Mouse (Mus musculus) neural tube, embryonic 15.5 days (tissue): ENCODE data around the gene Kif6. TPM values are rescaled to one million over a fixed set of nuclear protein-coding genes. Genes with fewer than 3 reads are reported as not detected.

Experiments
- ATAC-seq: fragments of 200-750 bp; cut with Nextera tagmentation; 2 replicates; pipeline ENCODE4 v1.8.0; 2017; ENCODE audit warnings: mild to moderate bottlenecking, moderate TSS enrichment, moderate library complexity; ENCODE audit not compliant: low FRiP score
- H3K27ac ChIP-seq: fragments of 300-500 bp; sonication (generic); replicated peaks from 2 replicates; pipeline ENCODE4 v1.5.1; 2015; ENCODE audit warnings: mild to moderate bottlenecking, inconsistent platforms
- H3K27me3 ChIP-seq: fragments of 300-500 bp; sonication (generic); replicated peaks from 2 replicates; pipeline ENCODE4 v1.6.1; 2015; ENCODE audit warnings: inconsistent platforms
- H3K36me3 ChIP-seq: fragments of 300-500 bp; sonication (generic); 2 replicates; pipeline ENCODE4 v1.6.1; 2015; ENCODE audit warnings: inconsistent platforms
- H3K4me1 ChIP-seq: fragments of 300-500 bp; sonication (generic); 2 replicates; pipeline ENCODE4 v1.6.1; 2015; ENCODE audit warnings: inconsistent platforms
- H3K4me2 ChIP-seq: fragments of 300-500 bp; sonication (generic); 2 replicates; pipeline ENCODE4 v1.6.1; 2015; ENCODE audit warnings: inconsistent platforms, mild to moderate bottlenecking, moderate library complexity
- H3K4me3 ChIP-seq: fragments of 300-500 bp; sonication (generic); replicated peaks from 2 replicates; pipeline ENCODE4 v1.5.1; 2015; ENCODE audit warnings: mild to moderate bottlenecking, inconsistent platforms
- H3K9ac ChIP-seq: fragments of 300-500 bp; sonication (generic); replicated peaks from 2 replicates; pipeline ENCODE4 v1.6.1; 2015; ENCODE audit warnings: mild to moderate bottlenecking, inconsistent platforms
- H3K9me3 ChIP-seq: fragments of 300-500 bp; sonication (generic); replicated peaks from 2 replicates; pipeline ENCODE4 v1.6.1; 2016; ENCODE audit warnings: inconsistent platforms
- WGBS: fragments of 180-500 bp; shearing (Covaris S2); methylation state at CpG from one replicate; pipeline ENCODE4 v1.1.7; 2015; ENCODE audit warnings: mixed read lengths; 5-methylcytosine and 5-hydroxymethylcytosine counted together
- polyA plus RNA-seq: library from polyadenylated mRNA; unstranded; fragments of >200 nt; fragmentation: Nextera tagmentation; extraction: Ambion mirVana; gene quantifications from 2 replicates; pipeline ENCODE4 v1.2.1, GENCODE M21; 2015

The Kif6 gene
- polyA plus RNA-seq, 1 experiment from 2014 or later = 2.1 TPM

DNA sequence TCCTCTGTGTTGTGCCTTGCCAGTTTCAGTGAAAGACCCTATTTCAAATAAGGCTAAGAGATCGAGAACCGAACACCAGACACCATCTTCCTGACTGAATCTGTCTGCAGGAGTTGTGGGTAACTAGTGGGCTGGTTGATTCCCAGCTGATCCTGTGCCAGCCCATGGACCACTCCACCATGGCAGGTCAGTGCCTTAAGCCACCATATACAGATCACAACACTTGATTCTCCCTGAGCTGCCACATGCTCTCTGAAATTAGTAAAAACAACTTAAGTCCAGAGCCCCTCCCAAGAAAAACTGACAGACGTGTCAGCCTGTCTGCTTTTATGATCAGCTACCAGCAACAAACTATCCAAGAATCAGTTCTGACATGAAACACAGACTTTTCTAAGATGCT is 180.3 kb downstream of the Kif6 start:
- no peak overlapping the region for H3K9ac ChIP-seq
- no peaks in the 10 kb centered on the region for H3K4me1 ChIP-seq
- H3K9me3 ChIP-seq = no peaks in the 10 kb centered on the region
- no peaks in the 10 kb centered on the region for H3K27me3 ChIP-seq
- no peak overlapping the region for H3K4me3 ChIP-seq
- 94% methylated on average over 3 of the region's 3 CpGs for WGBS
- no peak for ATAC-seq
- H3K4me2 ChIP-seq = no peak overlapping the region
- no peak overlapping the region for H3K27ac ChIP-seq
- H3K36me3 ChIP-seq = no peaks in the 10 kb centered on the region

DNA sequence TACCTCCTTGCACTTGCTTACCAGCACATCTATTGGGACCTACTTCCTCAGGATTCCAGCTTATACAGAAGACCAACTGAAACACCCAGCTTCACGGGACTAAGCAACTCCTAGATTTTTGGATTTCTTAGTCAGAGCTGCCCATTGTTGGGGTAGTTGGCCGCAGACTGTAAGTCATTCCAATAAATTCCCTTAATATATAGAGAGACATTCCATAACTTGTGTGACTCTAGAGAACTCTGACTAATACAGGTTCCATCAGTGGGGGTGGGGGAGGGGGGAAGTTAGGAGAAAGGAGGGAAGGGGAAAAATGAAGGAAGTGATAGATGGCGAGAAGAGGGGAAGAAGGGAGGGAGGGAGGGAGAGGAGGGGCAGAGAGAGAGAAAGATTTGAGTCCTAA is 181.2 kb downstream of the Kif6 start:
- ATAC-seq = no peak
- no peaks in the 10 kb centered on the region for H3K4me1 ChIP-seq
- no peaks in the 10 kb centered on the region for H3K27me3 ChIP-seq
- H3K27ac ChIP-seq = no peak overlapping the region
- H3K36me3 ChIP-seq = no peaks in the 10 kb centered on the region
- H3K4me3 ChIP-seq = no peak overlapping the region
- 87% methylated on average over 3 of the region's 3 CpGs for WGBS
- no peak overlapping the region for H3K9ac ChIP-seq
- H3K9me3 ChIP-seq = no peaks in the 10 kb centered on the region
- no peak overlapping the region for H3K4me2 ChIP-seq

DNA sequence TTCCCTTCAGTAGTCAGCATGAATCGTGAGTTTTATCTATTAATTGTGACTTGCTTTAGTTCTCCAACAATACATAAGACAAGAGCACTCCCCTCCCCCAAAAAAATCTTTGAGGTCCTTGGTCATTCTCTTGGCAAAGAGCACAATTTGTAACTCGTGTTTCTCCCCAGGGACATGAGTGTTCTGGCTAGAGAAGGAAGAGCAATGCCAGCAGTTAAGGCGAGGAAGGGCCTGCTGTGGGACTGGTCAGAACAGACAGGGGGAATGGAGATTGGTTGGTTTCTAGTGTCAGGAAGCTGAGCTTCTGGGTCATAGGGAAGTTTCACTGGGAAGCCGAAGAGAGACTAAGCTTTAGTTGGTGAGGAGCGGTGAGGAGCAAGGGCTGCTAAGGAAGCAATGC is 184.2 kb downstream of the Kif6 start:
- 81% methylated on average over 5 of the region's 5 CpGs for WGBS
- Histone ChIP-seq H3K27me3 (no peaks in the 10 kb centered on the region), H3K27ac (no peak overlapping the region), H3K4me1 (no peaks in the 10 kb centered on the region), H3K4me3 (no peak overlapping the region), H3K9ac (no peak overlapping the region), H3K4me2 (no peak overlapping the region), H3K9me3 (no peaks in the 10 kb centered on the region), H3K36me3 (no peaks in the 10 kb centered on the region)
- ATAC-seq = no peak

DNA sequence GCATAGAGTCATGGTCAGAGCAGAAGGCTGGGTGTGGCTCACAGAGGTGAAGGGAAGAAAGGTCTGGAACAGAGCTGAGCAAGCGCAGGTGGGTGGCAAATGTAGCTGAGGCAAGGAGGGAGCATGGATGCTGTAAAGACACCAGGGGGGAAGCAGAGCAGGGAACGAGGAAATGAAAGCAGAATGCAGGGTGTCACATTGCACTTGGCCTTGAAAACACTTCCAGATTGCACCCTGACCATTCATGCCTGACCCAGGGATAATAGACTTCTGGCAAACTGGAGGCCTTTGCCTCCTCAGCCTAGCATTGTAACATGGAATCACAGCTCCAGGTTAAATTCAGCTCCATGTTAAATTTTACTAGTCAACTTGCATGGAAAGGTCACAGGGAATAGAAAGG is 185.2 kb downstream of the Kif6 start:
- no peak overlapping the region for H3K27ac ChIP-seq
- no peaks in the 10 kb centered on the region for H3K9me3 ChIP-seq
- no peak overlapping the region for H3K9ac ChIP-seq
- H3K27me3 ChIP-seq = no peaks in the 10 kb centered on the region
- WGBS = 55% methylated on average over 2 of the region's 2 CpGs
- no peaks in the 10 kb centered on the region for H3K4me1 ChIP-seq
- H3K36me3 ChIP-seq = no peaks in the 10 kb centered on the region
- H3K4me2 ChIP-seq = no peak overlapping the region
- H3K4me3 ChIP-seq = no peak overlapping the region
- no peak for ATAC-seq

DNA sequence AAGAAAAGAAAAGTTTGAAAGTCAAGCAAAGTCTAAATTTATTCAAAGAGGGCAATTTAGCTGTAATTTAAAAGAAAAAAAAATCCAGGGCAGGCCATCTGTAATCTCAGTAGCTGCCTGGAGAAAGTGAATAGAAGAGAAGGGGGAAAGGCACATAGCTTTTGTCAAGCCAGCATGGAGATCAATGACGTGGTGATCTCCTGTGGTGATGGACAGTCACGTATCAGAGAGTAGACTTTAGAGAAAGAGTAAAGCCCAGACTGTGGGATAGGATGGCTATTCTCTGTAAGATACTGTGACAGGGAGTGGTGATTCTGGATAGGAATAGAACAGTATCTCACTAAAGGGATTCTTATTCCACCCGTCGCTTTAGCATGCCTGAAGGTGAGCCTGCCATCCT is 192.5 kb downstream of the Kif6 start:
- H3K4me1 ChIP-seq = no peaks in the 10 kb centered on the region
- no peaks in the 10 kb centered on the region for H3K36me3 ChIP-seq
- H3K4me3 ChIP-seq = no peak overlapping the region
- H3K27ac ChIP-seq = no peak overlapping the region
- H3K4me2 ChIP-seq = no peak overlapping the region
- H3K9ac ChIP-seq = no peak overlapping the region
- H3K9me3 ChIP-seq = no peaks in the 10 kb centered on the region
- no peaks in the 10 kb centered on the region for H3K27me3 ChIP-seq
- ATAC-seq = no peak
- 75% methylated on average over 4 of the region's 4 CpGs for WGBS

DNA sequence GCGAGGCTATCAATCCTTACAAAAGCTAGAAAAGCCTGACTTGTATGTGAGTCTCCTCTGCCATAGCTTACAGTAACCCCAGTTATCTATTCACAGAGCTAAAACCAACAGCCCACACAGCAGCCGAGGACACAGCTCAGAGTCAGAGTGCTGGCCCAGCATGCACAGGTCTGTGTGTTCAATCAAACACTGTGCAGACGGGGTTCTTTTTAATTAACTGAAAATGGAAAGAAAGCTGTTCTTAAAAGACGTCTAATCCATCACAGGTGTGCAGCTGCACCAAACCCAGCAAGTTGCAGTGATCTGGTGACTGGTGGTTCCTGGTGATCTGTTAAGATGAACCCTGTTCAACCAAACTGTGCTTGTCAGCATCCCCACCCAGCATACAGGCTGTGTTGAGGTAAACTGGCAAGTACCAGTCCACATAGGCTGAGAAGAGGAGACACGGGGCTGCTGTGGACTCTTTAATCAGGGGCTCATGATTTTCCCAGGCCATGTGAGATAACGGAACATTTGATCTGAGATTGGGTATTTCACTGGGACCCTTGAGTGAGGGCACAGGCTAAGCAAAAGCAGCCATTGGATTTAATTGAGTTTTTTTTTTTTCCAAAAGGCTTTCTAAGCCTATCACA is 193.9 kb downstream of the Kif6 start:
- Histone ChIP-seq H3K27ac (no peak overlapping the region), H3K9me3 (no peaks in the 10 kb centered on the region), H3K36me3 (no peaks in the 10 kb centered on the region), H3K9ac (no peak overlapping the region), H3K27me3 (no peaks in the 10 kb centered on the region), H3K4me1 (no peaks in the 10 kb centered on the region), H3K4me3 (no peak overlapping the region), H3K4me2 (no peak overlapping the region)
- no peak for ATAC-seq
- 67% methylated on average over 6 of the region's 6 CpGs for WGBS

DNA sequence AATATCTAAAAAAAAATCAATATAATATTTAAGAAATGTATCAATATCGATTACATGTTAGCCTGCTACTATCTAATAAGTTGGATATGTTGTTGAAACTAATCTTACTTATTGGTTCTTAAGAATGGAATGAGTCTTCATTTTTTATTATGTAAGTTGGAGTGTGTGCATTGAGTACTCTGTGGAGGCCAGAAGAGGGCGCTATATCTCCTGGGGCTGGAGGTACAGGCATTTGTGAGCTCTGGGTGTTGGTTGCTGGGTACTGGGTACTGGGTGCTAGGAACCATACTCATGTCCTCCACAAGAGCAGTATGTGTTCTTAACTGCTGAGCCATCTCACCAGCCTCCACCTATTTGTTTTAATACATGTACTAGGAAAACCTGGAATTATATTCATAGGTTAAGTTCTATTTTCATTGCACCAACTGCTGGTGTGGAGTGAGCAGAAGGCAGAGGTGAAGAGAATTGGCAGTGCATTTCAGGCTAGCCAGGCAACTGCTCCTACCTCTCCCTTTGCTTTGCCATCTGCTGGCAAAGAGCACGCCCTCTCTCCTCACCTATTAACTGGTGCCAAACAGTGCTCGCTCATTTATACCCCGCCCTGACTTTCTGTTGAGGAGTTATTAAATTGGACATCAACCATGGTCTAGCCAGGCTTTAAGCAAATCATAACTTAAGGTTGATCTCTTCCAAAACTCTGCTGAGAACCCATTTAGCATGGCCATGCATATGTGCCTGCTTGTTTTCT is 199.1 kb downstream of the Kif6 start:
- WGBS = 87% methylated on average over 5 of the region's 5 CpGs
- Histone ChIP-seq H3K9me3 (no peaks in the 10 kb centered on the region), H3K4me2 (no peak overlapping the region), H3K36me3 (no peaks in the 10 kb centered on the region), H3K4me3 (no peak overlapping the region), H3K27ac (no peak overlapping the region), H3K9ac (no peak overlapping the region), H3K4me1 (peaks cover 11% of the 10 kb centered on the region; the same call in 1 of the 2 replicates), H3K27me3 (no peaks in the 10 kb centered on the region)
- ATAC-seq = no peak

DNA sequence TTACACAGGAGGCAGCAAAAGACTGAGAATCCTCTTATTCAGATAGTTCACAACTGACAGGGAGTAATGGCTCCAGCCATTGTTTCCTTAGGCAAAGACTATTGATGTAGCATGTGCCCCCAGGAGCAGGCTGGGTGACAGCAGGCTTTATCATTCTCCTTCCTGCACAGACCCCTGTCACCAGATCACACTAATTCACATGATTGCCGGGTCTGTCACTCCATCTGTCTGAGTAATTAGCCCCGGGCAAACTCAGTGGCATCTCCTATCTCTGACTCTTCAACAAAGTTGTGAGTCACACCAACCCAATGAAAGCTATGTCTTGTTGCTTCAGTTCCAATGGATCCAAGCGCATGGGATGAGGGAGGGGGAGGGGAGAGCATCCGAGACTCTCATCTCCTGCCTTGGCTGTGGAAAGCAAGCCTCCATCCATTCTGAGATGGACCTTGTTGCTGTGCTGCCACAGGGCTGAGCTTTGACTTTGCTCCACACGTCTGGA is 201.2 kb downstream of the Kif6 start:
- Histone ChIP-seq H3K9me3 (no peaks in the 10 kb centered on the region), H3K4me2 (no peak overlapping the region), H3K36me3 (no peaks in the 10 kb centered on the region), H3K27ac (no peak overlapping the region), H3K9ac (no peak overlapping the region), H3K4me1 (peaks cover 11% of the 10 kb centered on the region; the same call in 1 of the 2 replicates), H3K27me3 (no peaks in the 10 kb centered on the region), H3K4me3 (no peak overlapping the region)
- WGBS = 12% methylated on average over 5 of the region's 5 CpGs
- ATAC-seq = no peak

DNA sequence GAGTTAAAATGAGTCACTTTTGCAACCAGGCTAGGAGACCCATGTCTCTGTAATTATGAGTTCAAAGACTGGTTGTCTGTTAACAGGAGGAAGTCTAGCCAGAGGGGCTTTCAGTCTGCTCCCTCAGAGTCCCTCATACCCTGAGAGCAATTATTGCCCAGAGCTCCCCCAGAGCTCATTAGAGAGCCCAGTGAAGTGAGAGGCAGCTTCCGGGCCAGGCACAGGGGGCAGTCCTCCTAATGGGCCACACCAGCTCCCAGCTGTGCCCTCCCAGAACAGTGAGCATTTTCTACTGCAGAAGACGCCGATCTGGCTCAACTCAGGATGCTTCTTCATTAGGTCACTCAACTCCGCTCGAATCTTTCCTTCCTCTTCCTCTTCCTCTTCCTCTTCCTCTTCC is 201.8 kb downstream of the Kif6 start:
- Histone ChIP-seq H3K4me2 (no peak overlapping the region), H3K36me3 (no peaks in the 10 kb centered on the region), H3K9me3 (no peaks in the 10 kb centered on the region), H3K27ac (no peak overlapping the region), H3K9ac (no peak overlapping the region), H3K4me1 (peaks cover 11% of the 10 kb centered on the region; the same call in 1 of the 2 replicates), H3K27me3 (no peaks in the 10 kb centered on the region), H3K4me3 (no peak overlapping the region)
- no peak for ATAC-seq
- WGBS = 36% methylated on average over 5 of the region's 5 CpGs

DNA sequence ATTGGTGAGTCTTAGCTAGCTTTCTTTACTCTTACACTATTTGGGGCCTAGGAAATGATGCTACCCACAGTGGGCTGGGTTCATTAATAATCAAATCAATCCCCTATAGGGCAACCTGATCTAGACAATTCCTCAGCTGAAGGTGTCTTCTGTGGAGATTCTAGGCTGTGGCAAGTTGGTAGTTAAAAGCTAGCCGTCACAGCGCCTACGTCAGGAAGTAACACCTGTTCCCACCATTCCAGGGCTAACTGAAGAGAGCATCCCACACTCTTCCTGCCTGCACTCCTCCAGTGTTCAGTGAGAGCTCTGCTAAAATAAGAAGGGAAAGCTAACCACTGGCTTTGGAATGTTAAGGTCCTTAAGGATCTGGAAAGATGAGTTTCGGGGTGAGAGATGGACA is 205.3 kb downstream of the Kif6 start:
- Histone ChIP-seq H3K4me3 (no peak overlapping the region), H3K9me3 (no peaks in the 10 kb centered on the region), H3K4me2 (no peak overlapping the region), H3K36me3 (no peaks in the 10 kb centered on the region), H3K27me3 (no peaks in the 10 kb centered on the region), H3K9ac (no peak overlapping the region), H3K4me1 (peaks cover 11% of the 10 kb centered on the region; the same call in 1 of the 2 replicates), H3K27ac (no peak overlapping the region)
- 95% methylated on average over 4 of the region's 4 CpGs for WGBS
- no peak for ATAC-seq

DNA sequence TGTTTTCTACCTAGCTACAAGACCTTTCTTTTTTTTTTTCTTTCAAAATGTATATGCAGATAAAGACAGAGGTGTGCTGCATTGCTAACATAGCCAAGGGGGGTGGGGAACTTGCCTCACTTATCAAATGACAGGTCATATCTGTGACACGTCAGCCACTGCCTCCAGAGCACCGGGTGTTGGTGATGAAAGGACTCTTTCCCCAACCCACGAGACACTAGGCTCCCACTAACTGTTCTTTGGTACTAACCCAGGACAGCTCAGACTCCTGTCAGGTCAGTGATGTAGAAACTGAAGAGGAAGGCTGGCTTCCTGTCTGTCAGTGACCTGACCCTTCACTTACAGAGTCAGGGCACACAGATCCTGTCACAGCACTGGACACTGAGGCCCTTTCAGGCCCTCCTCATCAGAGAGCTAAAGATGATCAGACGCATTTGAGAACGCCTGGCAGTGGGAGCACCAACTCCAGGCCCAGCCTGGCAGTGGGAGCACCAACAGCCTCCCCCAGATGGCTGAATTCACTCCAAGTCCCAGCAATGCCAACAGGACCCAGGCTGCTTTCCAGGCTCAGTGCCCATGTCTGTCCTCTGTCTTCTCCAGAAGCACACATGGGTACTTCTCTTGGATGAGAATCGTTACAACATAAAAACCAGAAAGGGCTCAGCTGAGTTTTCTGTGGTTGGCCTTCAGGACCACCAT is 209.4 kb downstream of the Kif6 start:
- H3K9ac ChIP-seq = no peak overlapping the region
- H3K27ac ChIP-seq = no peak overlapping the region
- H3K4me2 ChIP-seq = no peak overlapping the region
- no peaks in the 10 kb centered on the region for H3K4me1 ChIP-seq
- H3K27me3 ChIP-seq = no peaks in the 10 kb centered on the region
- H3K4me3 ChIP-seq = no peak overlapping the region
- WGBS = 83% methylated on average over 6 of the region's 6 CpGs
- no peaks in the 10 kb centered on the region for H3K9me3 ChIP-seq
- no peak for ATAC-seq
- no peaks in the 10 kb centered on the region for H3K36me3 ChIP-seq
